Mouse (Mus musculus) heart, adult 2 months (tissue): ENCODE results near the gene Sorbs2.

Experiments used
- CTCF ChIP-seq: fragments of 200-600 bp; IDR thresholded peaks from 2 replicates; pipeline ENCODE4 v1.8.1; 2022; ENCODE audit warnings: antibody characterized with exemption, mild to moderate bottlenecking, moderate library complexity
- EP300 ChIP-seq: fragments of 200-500 bp; IDR thresholded peaks from 2 replicates; pipeline ENCODE4 v1.6.1; 2011; ENCODE audit warnings: low read depth, low read length, control low read depth; ENCODE audit not compliant: insufficient read depth
- POLR2A ChIP-seq: fragments of 200-500 bp; IDR thresholded peaks from 2 replicates; pipeline ENCODE4 v1.6.1; 2011; ENCODE audit warnings: mild to moderate bottlenecking, low read depth, low read length, control low read depth; ENCODE audit not compliant: insufficient read depth

DNA sequence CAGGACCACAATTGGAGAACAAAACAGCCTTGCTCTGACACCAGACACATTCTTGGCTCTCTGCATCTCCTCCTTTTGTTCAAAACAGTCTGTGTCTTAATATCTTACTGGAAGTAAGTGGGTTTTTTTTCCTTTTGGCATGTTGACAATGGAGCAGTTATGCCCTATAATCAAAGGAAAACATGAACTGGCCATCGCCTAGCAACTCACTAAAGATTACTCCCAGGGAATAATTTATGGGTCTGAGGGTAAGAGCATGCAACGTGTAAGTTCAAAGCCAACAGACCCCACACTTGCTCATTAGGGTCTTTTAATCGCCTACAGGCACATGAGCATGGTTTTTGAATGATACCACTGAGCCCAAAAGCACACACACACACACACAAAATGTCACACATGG is 207.2 kb downstream of the Sorbs2 start:
- TF ChIP-seq EP300 (no peak), CTCF (no peak), POLR2A (no peak)
